Mouse (Mus musculus): ENCODE data around the gene Mrpl50.

GRCm38 (mm10) chr4:49520572-49521340 lies at the start of gene Mrpl50, which contains the start of gene Zfp189:
- no peak for TF ChIP-seq CTCF (IDR thresholded peaks at IDR 0.05)
- no peak for TF ChIP-seq EP300 (IDR thresholded peaks at IDR 0.05)
